Mouse (Mus musculus) adrenal gland, postnatal 25 days (tissue): ENCODE results near the gene Chrnb1. TPM values are rescaled to one million over a fixed set of nuclear protein-coding genes. Genes with fewer than 3 reads are reported as not detected.

Experiments used
- total RNA-seq: library from RNA; stranded (reverse); gene quantifications from 2 replicates; pipeline ENCODE4 v1.2.3, GENCODE M21; 2021

Gene Chrnb1
- total RNA-seq, 1 experiment from 2014 or later = 1.8 TPM

Other genes with a start within 250 kb of the Chrnb1 start
- 0.05 and 0.76 TPM in 2 replicates for gene Dnah2, start 246.8 kb downstream of the Chrnb1 start, total RNA-seq
- 0.38 and 1.5 TPM in 2 replicates for gene Efnb3, start 235.7 kb downstream of the Chrnb1 start, total RNA-seq
- 12.5 and 12.9 TPM in 2 replicates for gene Wrap53, start 215.7 kb downstream of the Chrnb1 start, total RNA-seq
- 74.1 and 81.7 TPM in 2 replicates for gene Trp53, start 215.6 kb downstream of the Chrnb1 start, total RNA-seq
- 34.0 and 38.0 TPM in 2 replicates for gene Atp1b2, start 190.0 kb downstream of the Chrnb1 start, total RNA-seq
- gene Shbg, start 178.0 kb downstream of the Chrnb1 start, total RNA-seq = not detected in 2 replicates
- 6.7 and 16.9 TPM in 2 replicates for gene Sat2, start 173.9 kb downstream of the Chrnb1 start, total RNA-seq
- 89.7 and 101 TPM in 2 replicates for gene Fxr2, start 163.0 kb downstream of the Chrnb1 start, total RNA-seq
- gene Sox15, start 140.6 kb downstream of the Chrnb1 start, total RNA-seq = 0.39 TPM in 1 of 2 replicates, not detected in the other
- 123 and 137 TPM in 2 replicates for gene Mpdu1, start 133.3 kb downstream of the Chrnb1 start, total RNA-seq
- 14.2 and 22.6 TPM in 2 replicates for gene Cd68, start 129.8 kb downstream of the Chrnb1 start, total RNA-seq
- gene Eif4a1, start 123.5 kb downstream of the Chrnb1 start, total RNA-seq = 624 and 654 TPM in 2 replicates
- gene Senp3, start 113.9 kb downstream of the Chrnb1 start, total RNA-seq = 91.6 and 91.8 TPM in 2 replicates
- 3.8 and 4.1 TPM in 2 replicates for gene Tnfsf13, start 110.2 kb downstream of the Chrnb1 start, total RNA-seq
- 16.6 and 25.6 TPM in 2 replicates for gene Tnfsf12, start 100.1 kb downstream of the Chrnb1 start, total RNA-seq
- 3.8 and 4.6 TPM in 2 replicates for gene Tnfsfm13, start 99.8 kb downstream of the Chrnb1 start, total RNA-seq
- 98.5 and 101 TPM in 2 replicates for gene Polr2a, start 37.3 kb downstream of the Chrnb1 start, total RNA-seq
- not detected in 2 replicates for gene Slc35g3, start 34.0 kb downstream of the Chrnb1 start, total RNA-seq
- 39.5 and 65.8 TPM in 2 replicates for gene Zbtb4, start 30.0 kb downstream of the Chrnb1 start, total RNA-seq
- 3.6 and 3.9 TPM in 2 replicates for gene Fgf11, start 5.9 kb upstream of the Chrnb1 start, total RNA-seq
- gene Tmem102, start 9.7 kb upstream of the Chrnb1 start, total RNA-seq = not detected in 2 replicates
- gene Gm39566, start 19.4 kb upstream of the Chrnb1 start, total RNA-seq = not detected in 2 replicates
- not detected in 2 replicates for gene Spem2, start 22.5 kb upstream of the Chrnb1 start, total RNA-seq
- not detected in 2 replicates for gene Spem1, start 26.2 kb upstream of the Chrnb1 start, total RNA-seq
- 18.6 and 19.7 TPM in 2 replicates for gene Nlgn2, start 41.8 kb upstream of the Chrnb1 start, total RNA-seq
- 149 and 152 TPM in 2 replicates for gene Tmem256, start 42.6 kb upstream of the Chrnb1 start, total RNA-seq
- 43.8 and 52.9 TPM in 2 replicates for gene Plscr3, start 50.4 kb upstream of the Chrnb1 start, total RNA-seq
- gene Tnk1, start 62.8 kb upstream of the Chrnb1 start, total RNA-seq = not detected in 2 replicates
- gene Tmem95, start 82.1 kb upstream of the Chrnb1 start, total RNA-seq = not detected in 2 replicates
- gene Kctd11, start 85.5 kb upstream of the Chrnb1 start, total RNA-seq = 4.4 and 4.9 TPM in 2 replicates
- 0.30 TPM in 1 of 2 replicates, not detected in the other for gene Acap1, start 99.6 kb upstream of the Chrnb1 start, total RNA-seq
- 1.2 and 2.6 TPM in 2 replicates for gene 2810408A11Rik, start 105.0 kb upstream of the Chrnb1 start, total RNA-seq
- gene Neurl4, start 105.1 kb upstream of the Chrnb1 start, total RNA-seq = 52.4 and 55.5 TPM in 2 replicates
- gene Gps2, start 117.9 kb upstream of the Chrnb1 start, total RNA-seq = 62.5 and 70.2 TPM in 2 replicates
- gene Eif5a, start 126.0 kb upstream of the Chrnb1 start, total RNA-seq = 542 and 558 TPM in 2 replicates
- gene Ybx2, start 139.9 kb upstream of the Chrnb1 start, total RNA-seq = 14.1 and 14.8 TPM in 2 replicates
- gene Slc2a4, start 152.2 kb upstream of the Chrnb1 start, total RNA-seq = 42.6 and 48.6 TPM in 2 replicates
- gene Cldn7, start 168.8 kb upstream of the Chrnb1 start, total RNA-seq = 0.52 TPM in 1 of 2 replicates, not detected in the other
- 123 and 141 TPM in 2 replicates for gene Ctdnep1, start 185.2 kb upstream of the Chrnb1 start, total RNA-seq
- gene Elp5, start 186.6 kb upstream of the Chrnb1 start, total RNA-seq = 71.1 and 76.1 TPM in 2 replicates
- gene Gabarap, start 195.2 kb upstream of the Chrnb1 start, total RNA-seq = 406 and 407 TPM in 2 replicates
- gene Phf23, start 199.8 kb upstream of the Chrnb1 start, total RNA-seq = 55.7 and 64.6 TPM in 2 replicates
- 19.6 and 22.3 TPM in 2 replicates for gene Dvl2, start 204.7 kb upstream of the Chrnb1 start, total RNA-seq
- 391 and 422 TPM in 2 replicates for gene Acadvl, start 219.5 kb upstream of the Chrnb1 start, total RNA-seq
- 30.7 and 31.0 TPM in 2 replicates for gene Dlg4, start 221.0 kb upstream of the Chrnb1 start, total RNA-seq